Mouse (Mus musculus): ENCODE measurements around the gene Klhl29. TPM values are rescaled to one million over a fixed set of nuclear protein-coding genes. Genes with fewer than 3 reads are reported as not detected.

Klhl29 gene
- total and polyA plus RNA-seq, 3 experiments = not detected

DNA sequence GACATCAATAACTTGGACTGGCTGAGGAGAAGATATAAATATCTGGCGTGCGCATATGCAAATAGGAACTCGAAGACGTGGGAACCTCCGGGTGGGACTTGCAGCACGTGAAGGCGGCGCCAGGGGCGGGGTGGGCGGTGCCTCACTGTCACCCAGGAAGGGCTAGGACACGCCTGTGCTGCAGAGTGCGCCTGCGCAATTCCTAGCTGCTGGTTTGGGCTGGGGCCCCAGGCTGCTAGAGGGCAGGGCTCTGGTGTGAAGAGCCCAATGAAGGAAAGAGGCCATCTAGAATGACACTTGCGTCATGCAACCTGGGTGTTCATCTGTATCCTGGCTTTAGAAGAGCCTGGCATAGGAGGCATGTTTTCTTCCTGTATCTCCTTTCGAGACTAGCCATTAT lies 255.8 kb downstream of the Klhl29 start:
- Histone ChIP-seq H3K36me3 (ENCODE audit: control insufficient read depth in 1 of 2, insufficient read depth in 2 of 2, low read length in 2 of 2) (no peaks in the 10 kb centered on the region), H3K9me3 (replicated peaks; ENCODE audit: insufficient read depth, low read length) (no peaks in the 10 kb centered on the region), H3K27me3 (ENCODE audit: control insufficient read depth in 1 of 2, insufficient read depth in 2 of 2, low read length in 2 of 2) (no peaks in the 10 kb centered on the region), H3K4me3 (ENCODE audit: control insufficient read depth in 1 of 2, insufficient read depth in 1 of 2, low read depth in 2 of 2, low read length in 2 of 2) (no peak overlapping the region), H3K4me1 (ENCODE audit: control insufficient read depth in 1 of 2, insufficient read depth in 2 of 2, low read length in 2 of 2) (no peaks in the 10 kb centered on the region), H3K79me2 (ENCODE audit: control insufficient read depth, insufficient read depth, low read length, poor library complexity) (no peaks in the 10 kb centered on the region), H3K27ac (ENCODE audit: control insufficient read depth, low read depth, low read length) (no peak overlapping the region), H3K9ac (ENCODE audit: control insufficient read depth, low read depth, low read length, poor library complexity, severe bottlenecking) (no peak overlapping the region)
- DNase-seq (ENCODE audit: low read depth, low spot score) = no peak
- TF ChIP-seq NELFE (IDR thresholded peaks at IDR 0.05; ENCODE audit: low read depth, low read length) (no peak), MAX (IDR thresholded peaks at IDR 0.05; ENCODE audit: low read length) (no peak), POLR2A (IDR thresholded peaks at IDR 0.05; ENCODE audit: control insufficient read depth in 1 of 2, insufficient read depth in 1 of 2, low read depth in 1 of 2, low read length in 2 of 2, poor library complexity in 1 of 2) (no peak), USF2 (IDR thresholded peaks at IDR 0.05; ENCODE audit: borderline replicate concordance in 1 of 2, insufficient read depth in 1 of 2, low read depth in 1 of 2, low read length in 2 of 2) (no peak), ZKSCAN1 (IDR thresholded peaks at IDR 0.05; ENCODE audit: low read depth, low read length) (no peak), NRF1 (IDR thresholded peaks at IDR 0.05; ENCODE audit: insufficient read depth, low read depth, low read length, poor library complexity, severe bottlenecking) (no peak), E2F4 (IDR thresholded peaks at IDR 0.05; ENCODE audit: borderline replicate concordance, low read depth, low read length) (no peak), KAT2A (conservative IDR thresholded peaks at IDR 0.05; ENCODE audit: low read depth, low read length) (no peak), MEF2A (IDR thresholded peaks at IDR 0.05; ENCODE audit: extremely low read depth, insufficient replicate concordance, low read depth, low read length, poor library complexity, severe bottlenecking) (no peak), TCF12 (IDR thresholded peaks at IDR 0.05; ENCODE audit: low read depth, low read length) (no peak), GATA1 (IDR thresholded peaks at IDR 0.05; ENCODE audit: low read depth, low read length) (no peak), MYB (IDR thresholded peaks at IDR 0.05; ENCODE audit: low read depth, low read length) (no peak), JUND (IDR thresholded peaks at IDR 0.05; ENCODE audit: low read depth, low read length) (no peak), BHLHE40 (IDR thresholded peaks at IDR 0.05; ENCODE audit: borderline replicate concordance, low read depth, low read length) (no peak)

- TF ChIP-seq MYB (IDR thresholded peaks at IDR 0.05; ENCODE audit: low read depth, low read length) = no peak
- TF ChIP-seq SIN3A (IDR thresholded peaks at IDR 0.05; ENCODE audit: low read length) = no peak
- TF ChIP-seq USF2 (IDR thresholded peaks at IDR 0.05; ENCODE audit: borderline replicate concordance in 1 of 2, insufficient read depth in 1 of 2, low read depth in 1 of 2, low read length in 2 of 2) = no peak
- no peak for TF ChIP-seq MAFK (IDR thresholded peaks at IDR 0.05; ENCODE audit: borderline replicate concordance, low read depth, low read length)
- no peak for TF ChIP-seq NRF1 (IDR thresholded peaks at IDR 0.05; ENCODE audit: insufficient read depth, low read depth, low read length, poor library complexity, severe bottlenecking)
- no peak for TF ChIP-seq JUND (IDR thresholded peaks at IDR 0.05; ENCODE audit: low read depth, low read length)
- no peak for TF ChIP-seq KAT2A (conservative IDR thresholded peaks at IDR 0.05; ENCODE audit: low read depth, low read length)
- Histone ChIP-seq H3K27ac (ENCODE audit: control insufficient read depth, low read depth, low read length) (no peak overlapping the region), H3K27me3 (ENCODE audit: control insufficient read depth in 1 of 2, insufficient read depth in 2 of 2, low read length in 2 of 2) (no peaks in the 10 kb centered on the region)
Measured at GRCm38 (mm10) chr12:5119286-5119685, 256.2 kb downstream of the Klhl29 start.

More at GRCm38 (mm10) chr12:5119286-5119685, 256.2 kb downstream of the Klhl29 start:
- no peaks in the 10 kb centered on the region for H3K4me1 ChIP-seq (ENCODE audit: control insufficient read depth in 1 of 2, insufficient read depth in 2 of 2, low read length in 2 of 2)
- no peak overlapping the region for H3K4me3 ChIP-seq (ENCODE audit: control insufficient read depth in 1 of 2, insufficient read depth in 1 of 2, low read depth in 2 of 2, low read length in 2 of 2)
- H3K79me2 ChIP-seq (ENCODE audit: control insufficient read depth, insufficient read depth, low read length, poor library complexity) = no peaks in the 10 kb centered on the region
- no peak for DNase-seq (ENCODE audit: low read depth, low spot score)
- H3K9ac ChIP-seq (ENCODE audit: control insufficient read depth, low read depth, low read length, poor library complexity, severe bottlenecking) = no peak overlapping the region
- H3K36me3 ChIP-seq (ENCODE audit: control insufficient read depth in 1 of 2, insufficient read depth in 2 of 2, low read length in 2 of 2) = no peaks in the 10 kb centered on the region
- no peaks in the 10 kb centered on the region for H3K9me3 ChIP-seq (replicated peaks; ENCODE audit: insufficient read depth, low read length)
